Mouse (Mus musculus) frontal cortex, adult 2 months (tissue): Measurements from ENCODE around the gene Olfr701. TPM values are rescaled to one million over a fixed set of nuclear protein-coding genes. Genes with fewer than 3 reads are reported as not detected.

ENCODE experiments used
- DNase-seq, 2 experiments: peaks; one replicate each; pipeline ENCODE4 v3.0.0; 2022; ENCODE audit warnings: low spot score in 1 of 2; ENCODE audit errors: extremely low spot score in 1 of 2
- polyA plus RNA-seq: library from polyadenylated mRNA; depleted of rRNA; stranded (reverse); fragments of >200 nt; gene quantifications from 2 replicates; pipeline ENCODE4 v1.2.3, GENCODE M21; 2012; rRNA removed

Olfr701 gene
- not detected in 2 replicates for polyA plus RNA-seq

DNA sequence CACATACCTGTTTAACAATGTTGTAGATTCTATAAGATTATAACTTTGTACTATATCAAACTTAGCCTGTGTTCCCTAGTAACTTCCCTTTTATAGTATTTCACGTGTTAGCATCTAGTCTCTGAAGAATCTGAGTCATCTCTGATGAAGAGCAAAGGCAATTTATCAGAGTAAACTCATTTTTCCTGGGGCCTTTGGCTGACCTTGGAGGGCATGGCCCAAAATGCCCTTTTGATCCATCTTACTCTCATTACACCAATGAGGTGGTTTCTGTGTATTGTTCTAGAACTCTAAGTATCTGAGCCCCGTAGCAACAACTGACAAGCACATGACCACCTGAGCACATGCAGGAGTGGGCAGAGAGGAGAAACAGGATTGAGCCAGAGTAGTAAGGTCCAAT lies at the start of gene Olfr701:
Gene Olfr701 (plus strand): TSS at position 301 of the 400 bp plus-strand sequence.
- DNase-seq = no peak

DNA sequence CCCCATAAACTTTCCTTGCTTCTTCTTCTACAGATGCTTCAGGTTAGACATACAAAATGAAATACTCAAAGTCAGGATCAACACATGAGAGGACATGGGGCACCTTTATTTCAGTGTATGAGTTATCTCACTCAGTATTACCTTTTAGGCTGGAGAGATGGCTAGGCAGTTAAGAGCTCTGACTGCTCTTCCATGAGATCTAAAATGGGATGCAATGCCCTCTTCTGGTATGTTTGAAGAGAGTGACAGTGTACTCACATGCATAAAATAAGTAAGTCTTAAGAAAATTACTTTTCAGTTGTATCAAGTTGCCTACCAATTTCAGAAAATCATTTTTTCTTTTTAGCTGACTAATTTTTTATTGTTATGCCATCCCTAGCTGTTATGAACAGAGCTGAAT lies 25.6 kb upstream of the Olfr701 start:
- DNase-seq = peak in 1 of 2 experiments; percentile 2

DNA sequence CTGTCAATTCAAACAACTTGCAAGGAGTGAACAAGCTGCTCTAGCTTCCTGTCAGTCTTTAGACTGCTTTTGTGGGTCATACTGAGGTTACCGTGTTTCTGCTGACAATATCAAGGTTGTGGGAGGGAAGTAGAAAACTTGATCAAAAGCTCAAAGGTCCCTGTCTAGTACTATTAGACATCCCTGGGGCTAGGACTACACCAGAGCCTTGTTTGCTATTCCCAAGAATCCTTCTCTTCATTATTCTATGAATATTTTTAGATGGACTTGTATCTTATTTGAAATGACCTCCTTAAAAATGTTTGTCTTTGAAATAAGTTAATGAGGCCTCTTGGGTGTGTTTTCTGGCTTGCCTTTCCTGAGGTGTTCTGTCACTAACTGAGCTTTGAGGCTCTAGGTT lies 20.8 kb upstream of the Olfr701 start, which contains the start of gene Olfr699:
Gene Olfr699 (minus strand): TSS at position 101 of the 400 bp plus-strand sequence.
- DNase-seq = no peak

DNA sequence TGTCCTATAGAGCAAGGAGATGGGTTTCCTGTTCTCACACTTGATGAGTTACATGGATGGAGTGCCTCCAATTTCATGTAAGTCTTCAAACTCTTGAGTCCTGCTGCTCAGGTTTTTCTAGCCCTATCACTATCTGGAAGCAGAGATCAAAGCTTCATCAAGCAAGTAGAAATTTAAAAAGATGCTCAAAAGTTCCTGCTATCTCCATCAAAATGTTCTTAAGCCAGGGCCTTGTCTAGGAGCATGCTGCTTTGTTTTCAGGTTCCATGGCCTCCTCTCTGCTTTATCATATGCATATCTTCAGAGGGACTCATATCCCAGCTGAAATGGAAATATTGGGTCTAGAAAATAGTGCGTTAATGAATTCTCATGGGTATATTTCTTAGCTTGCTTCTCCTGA lies 5.2 kb upstream of the Olfr701 start, which contains the start of gene Olfr700:
Gene Olfr700 (minus strand): TSS at position 101 of the 400 bp plus-strand sequence.
- DNase-seq = no peak

DNA sequence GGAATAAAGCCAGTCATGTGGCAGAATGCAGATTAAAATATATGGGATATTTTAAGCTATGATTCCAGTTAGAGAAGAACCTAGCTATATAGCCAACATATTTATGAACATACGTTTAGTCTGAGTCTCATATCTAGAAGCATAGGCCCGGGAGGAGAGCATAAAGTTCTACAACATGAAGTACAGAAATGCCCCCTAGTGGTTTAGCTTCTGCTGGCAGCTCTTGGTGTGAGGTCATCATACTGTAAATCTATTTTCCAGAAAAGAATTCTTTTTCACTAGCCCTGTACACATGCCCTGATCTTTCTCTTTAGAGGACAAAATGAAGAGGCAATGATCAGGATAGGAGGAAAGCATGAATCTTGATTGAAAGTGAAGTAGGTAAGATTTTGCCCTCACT lies 1.8 kb downstream of the Olfr701 start:
- DNase-seq = peak in 1 of 2 experiments; percentile 19

DNA sequence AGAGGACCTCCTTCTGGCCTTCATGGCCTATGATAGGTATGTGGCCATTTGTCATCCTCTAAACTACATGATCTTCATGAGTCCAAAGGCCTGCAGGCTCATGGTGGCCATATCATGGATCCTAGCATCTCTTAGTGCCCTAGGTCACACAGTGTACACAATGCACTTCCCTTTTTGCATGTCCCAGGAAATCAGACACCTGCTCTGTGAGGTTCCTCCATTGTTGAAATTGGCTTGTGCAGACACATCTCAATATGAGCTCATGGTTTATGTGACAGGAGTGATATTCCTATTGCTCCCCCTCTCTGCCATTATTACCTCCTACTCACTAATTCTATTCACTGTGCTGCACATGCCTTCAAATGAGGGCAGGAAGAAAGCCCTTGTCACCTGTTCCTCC lies 4.5 kb downstream of the Olfr701 start:
- DNase-seq = no peak

DNA sequence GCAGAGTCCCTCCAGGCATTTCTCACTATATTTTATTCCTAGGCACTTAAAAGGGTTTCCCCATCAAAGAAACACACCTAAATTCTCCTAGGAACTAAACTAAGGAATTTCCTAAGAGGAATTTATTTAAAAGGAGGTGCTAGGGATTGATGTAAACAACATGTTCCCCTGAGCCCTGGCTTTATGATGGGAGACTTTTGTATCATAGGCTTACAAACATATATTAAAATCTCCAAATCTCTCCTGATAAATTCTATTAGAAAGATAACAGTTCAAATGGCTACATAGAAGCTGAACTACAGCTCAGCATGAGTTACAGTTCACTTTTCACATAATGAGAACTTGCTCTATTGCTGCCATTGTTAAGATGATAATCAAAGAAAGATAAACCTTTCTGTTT lies 19.9 kb downstream of the Olfr701 start, which contains the start of gene Olfr702:
Gene Olfr702 (minus strand): TSS at position 101 of the 400 bp plus-strand sequence.
- no peak for DNase-seq

DNA sequence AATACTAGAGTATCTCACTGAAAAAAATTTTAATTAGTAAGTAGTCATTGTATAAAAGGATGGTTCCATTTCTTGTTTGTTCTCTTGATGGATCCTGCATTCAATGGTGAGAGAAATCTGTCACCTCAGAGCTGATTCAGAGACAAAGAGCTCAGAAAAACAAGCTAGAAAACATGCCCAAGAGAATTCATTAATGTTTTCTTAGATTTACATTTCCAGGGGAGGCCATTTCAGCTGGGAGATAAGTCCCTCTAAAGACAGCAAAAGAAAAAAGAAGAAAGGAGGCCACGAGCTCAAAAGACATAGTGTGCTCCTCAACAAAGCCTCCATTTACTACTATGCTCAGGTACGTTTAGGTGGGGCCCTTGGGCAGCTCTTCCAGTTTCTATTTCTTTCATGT lies 29.1 kb downstream of the Olfr701 start, which contains the start of gene Olfr703:
Gene Olfr703 (plus strand): TSS at position 301 of the 400 bp plus-strand sequence.
- no peak for DNase-seq

DNA sequence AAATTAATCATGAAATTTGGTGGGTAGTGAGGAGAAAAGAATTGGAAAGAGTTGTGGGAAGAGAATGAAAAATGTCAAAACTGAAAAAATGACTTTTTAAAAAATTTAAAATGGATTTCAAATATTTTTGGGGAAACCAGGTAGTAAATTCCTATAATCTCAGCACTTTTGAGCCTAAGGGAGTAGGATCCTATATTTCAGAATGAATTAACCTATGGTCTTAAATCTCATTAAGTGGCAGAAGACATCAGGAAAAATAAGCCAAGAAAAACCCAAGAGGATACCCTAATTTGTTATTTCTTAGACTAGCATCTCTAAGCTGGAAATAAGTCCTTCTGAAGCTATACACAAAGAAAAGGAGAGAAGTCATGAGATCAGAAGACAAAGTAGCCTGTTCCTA lies 49.0 kb downstream of the Olfr701 start, which contains the start of gene Olfr704:
Gene Olfr704 (plus strand): TSS at position 301 of the 400 bp plus-strand sequence.
- no peak for DNase-seq

Other genes starting within 250 kb of the Olfr701 start
- not detected in 2 replicates for gene Olfr693, start 133.5 kb upstream of the Olfr701 start, polyA plus RNA-seq
- not detected in 2 replicates for gene Olfr694, start 122.3 kb upstream of the Olfr701 start, polyA plus RNA-seq
- 0.02 TPM in 1 of 2 replicates, not detected in the other for gene Olfr695, start 97.7 kb upstream of the Olfr701 start, polyA plus RNA-seq
- gene Olfr697, start 71.7 kb upstream of the Olfr701 start, polyA plus RNA-seq = not detected in 2 replicates
- not detected in 2 replicates for gene Olfr698, start 58.7 kb upstream of the Olfr701 start, polyA plus RNA-seq
- not detected in 2 replicates for gene Olfr699, start 20.9 kb upstream of the Olfr701 start, polyA plus RNA-seq
- gene Olfr700, start 5.3 kb upstream of the Olfr701 start, polyA plus RNA-seq = not detected in 2 replicates
- gene Olfr702, start 19.8 kb downstream of the Olfr701 start, polyA plus RNA-seq = not detected in 2 replicates
- gene Olfr703, start 29.2 kb downstream of the Olfr701 start, polyA plus RNA-seq = not detected in 2 replicates
- gene Olfr704, start 49.1 kb downstream of the Olfr701 start, polyA plus RNA-seq = not detected in 2 replicates
- gene Olfr705, start 62.8 kb downstream of the Olfr701 start, polyA plus RNA-seq = not detected in 2 replicates
- not detected in 2 replicates for gene Olfr706, start 74.0 kb downstream of the Olfr701 start, polyA plus RNA-seq
- gene Olfr707, start 87.1 kb downstream of the Olfr701 start, polyA plus RNA-seq = not detected in 2 replicates
- not detected in 2 replicates for gene Olfr1532-ps1, start 93.9 kb downstream of the Olfr701 start, polyA plus RNA-seq
- not detected in 2 replicates for gene Olfr709-ps1, start 118.1 kb downstream of the Olfr701 start, polyA plus RNA-seq
- not detected in 2 replicates for gene Olfr710, start 134.2 kb downstream of the Olfr701 start, polyA plus RNA-seq
- gene Olfr6, start 149.8 kb downstream of the Olfr701 start, polyA plus RNA-seq = not detected in 2 replicates
- not detected in 2 replicates for gene Olfr711, start 161.3 kb downstream of the Olfr701 start, polyA plus RNA-seq
- not detected in 2 replicates for gene Olfr2, start 191.9 kb downstream of the Olfr701 start, polyA plus RNA-seq
- gene Olfr713, start 217.0 kb downstream of the Olfr701 start, polyA plus RNA-seq = not detected in 2 replicates